Mouse (Mus musculus) cerebellum, postnatal 36 days (tissue): ENCODE data around the gene Tfdp2.
"Not testable (repeated sequence)": the region's sequence is repeated elsewhere in the genome, so short reads cannot be mapped to it uniquely, and the experiment has no call there.

Source experiments
- DNase-seq, 2 experiments: peaks; one replicate each; pipeline ENCODE4 v3.0.0; 2021 to 2022; ENCODE audit warnings: mixed read lengths in 2 of 2

Gene Tfdp2

DNA sequence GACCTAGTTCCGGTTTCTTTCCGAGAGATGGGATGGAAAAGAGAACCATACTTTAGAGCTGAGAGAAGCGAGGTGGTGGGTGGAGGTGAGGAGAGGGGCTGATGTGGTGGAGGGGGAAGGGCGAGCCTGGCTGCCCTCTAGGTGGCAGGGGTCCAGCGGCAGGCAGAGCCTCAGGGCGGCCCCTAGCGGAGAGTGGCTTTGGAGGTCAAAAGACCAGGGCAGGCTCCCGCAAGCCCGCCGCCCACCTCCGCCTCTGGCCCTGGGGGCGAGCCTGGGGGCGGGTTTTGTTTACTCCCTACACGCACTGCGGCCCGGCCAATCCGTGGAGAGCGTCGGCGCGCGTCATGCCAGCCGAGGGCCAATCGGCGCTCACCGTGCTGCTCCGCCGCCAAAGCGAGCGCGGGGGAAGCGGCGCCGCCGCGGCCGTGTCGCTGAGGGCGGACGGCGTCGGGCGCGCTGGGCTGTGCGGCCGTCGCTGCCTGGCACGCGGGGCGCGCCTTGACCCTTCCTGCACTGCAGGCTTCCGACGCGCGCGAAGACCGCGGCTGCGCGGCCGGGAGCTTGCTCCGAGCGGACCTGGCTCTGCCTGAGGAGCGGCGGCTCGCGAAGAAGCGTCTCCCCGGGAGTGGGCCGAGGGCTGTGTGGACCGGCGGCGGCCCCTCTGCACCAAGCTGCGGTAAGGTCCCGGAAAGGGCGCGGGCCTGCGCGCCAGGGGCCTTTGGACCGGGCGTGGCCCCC lies at the start of gene Tfdp2:
Gene Tfdp2 (plus strand): TSS at position 391 of the 738 bp plus-strand sequence.
- peak; percentile 82 to 89 for DNase-seq

DNA sequence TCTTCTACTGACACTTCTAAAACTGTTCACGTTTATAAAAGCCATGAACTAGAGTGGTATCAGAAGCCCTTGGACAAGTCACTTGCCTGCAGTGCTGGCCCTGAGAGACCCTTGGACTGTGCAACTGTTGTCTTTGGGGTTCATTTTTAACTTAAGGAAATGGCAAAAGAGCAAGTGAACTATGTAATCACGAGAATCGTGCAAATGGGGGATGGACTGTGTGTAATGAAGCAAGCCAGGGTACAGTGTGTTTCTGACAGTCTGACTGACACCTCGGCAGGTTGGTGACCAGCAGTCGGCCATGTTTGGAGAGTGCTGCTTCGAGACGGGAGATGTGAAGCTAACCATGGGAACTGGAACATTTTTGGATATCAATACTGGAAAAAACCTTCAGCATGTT lies 43.3 kb upstream of the Tfdp2 start:
- DNase-seq, result no peak

DNA sequence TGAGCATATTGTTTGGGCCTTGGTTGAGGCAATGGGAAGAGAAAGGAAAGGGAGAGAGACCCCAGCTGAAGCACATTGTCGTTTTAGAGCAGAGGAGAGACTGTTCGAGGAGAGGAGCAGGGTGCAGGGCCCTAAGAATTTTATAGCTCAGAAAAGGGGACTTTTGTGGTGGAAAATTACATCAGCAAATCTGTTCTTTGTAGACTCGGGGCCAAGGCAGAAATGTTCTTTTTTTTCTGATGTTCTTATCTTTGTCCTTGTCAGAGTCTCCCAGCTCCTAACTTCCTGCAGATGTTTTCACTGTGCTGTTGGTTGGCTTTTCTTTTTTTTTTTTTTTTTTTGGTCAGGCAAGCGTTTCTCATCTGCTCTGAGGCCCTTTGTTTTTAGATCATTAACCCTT lies 37.6 kb upstream of the Tfdp2 start:
- DNase-seq, result no peak

DNA sequence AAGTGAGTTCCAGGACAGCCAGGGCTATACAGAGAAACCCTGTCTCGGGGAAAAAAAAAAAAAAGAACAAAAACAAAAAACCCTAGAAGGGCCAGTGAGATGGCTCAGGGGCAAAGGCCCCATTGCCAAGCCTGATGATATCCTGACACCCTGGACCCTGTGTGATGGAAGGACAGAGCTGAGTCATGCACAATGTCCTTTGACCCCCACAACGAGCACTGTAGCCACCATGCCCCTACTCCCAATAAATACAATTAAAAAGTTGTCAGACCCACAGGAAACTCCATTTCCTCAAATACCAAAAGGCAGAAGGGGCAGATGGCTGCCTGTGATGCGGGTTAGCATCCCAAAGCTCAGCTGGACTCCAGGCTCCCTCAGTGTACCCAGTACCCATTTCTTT lies 37.0 kb upstream of the Tfdp2 start:
- no peak for DNase-seq

DNA sequence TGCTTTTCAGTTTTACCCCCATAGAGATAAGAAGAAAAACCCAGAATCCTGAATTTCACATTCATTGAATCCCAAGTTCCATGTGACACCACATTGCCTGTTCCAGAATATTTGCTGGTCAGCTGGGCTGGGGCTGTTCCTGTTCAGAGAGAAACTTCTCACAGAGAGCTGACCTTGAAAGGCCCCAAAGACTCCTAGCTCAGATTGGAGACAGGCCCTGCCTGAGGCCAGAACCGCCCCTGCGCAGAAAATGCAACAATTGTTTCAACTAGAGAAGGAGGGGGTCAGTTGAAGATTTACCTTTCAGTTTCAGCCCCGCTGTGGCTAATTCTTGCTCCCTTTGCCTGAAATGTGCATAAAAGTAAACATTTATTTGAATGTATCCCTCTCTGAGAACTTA lies 35.3 kb upstream of the Tfdp2 start:
- no peak for DNase-seq

DNA sequence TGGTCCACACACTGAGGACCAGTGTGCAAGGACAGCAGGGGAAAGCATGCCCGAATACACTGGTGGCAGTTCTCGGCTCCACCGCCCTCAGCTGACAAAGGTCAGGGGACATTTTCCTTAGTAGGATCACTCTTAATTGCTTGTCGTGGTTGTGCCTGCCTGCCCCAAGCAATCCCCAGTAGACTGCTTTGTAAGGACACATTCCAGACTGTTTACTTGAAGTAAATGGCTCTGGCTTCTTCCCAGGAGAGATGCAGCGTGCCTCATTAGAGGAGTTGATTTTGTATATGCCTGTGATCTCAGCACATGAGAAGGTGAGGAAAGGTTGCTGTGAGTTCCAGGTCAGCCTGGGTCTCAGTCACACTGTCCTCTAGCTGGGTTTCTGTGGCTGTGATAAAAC lies 33.7 kb upstream of the Tfdp2 start:
- no peak for DNase-seq

DNA sequence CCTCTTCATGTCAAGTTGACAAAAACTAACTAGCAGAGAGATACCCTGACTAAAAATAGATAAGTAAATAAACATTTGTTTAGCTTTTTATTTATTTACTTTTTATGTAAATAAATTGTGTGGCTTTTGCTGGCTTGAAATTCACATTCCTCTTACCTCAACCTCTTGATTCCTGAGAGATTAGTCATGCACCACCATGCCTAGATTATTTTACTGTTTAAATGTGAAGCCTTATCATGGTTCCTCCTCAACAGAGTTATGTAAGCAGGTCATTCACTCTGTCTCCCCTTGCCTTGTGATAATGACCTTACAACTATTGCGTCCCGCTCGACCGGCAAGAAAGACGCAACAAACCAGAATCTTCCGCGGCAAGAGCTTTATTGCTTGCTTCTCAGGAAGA lies 32.6 kb upstream of the Tfdp2 start:
- DNase-seq, result no peak

DNA sequence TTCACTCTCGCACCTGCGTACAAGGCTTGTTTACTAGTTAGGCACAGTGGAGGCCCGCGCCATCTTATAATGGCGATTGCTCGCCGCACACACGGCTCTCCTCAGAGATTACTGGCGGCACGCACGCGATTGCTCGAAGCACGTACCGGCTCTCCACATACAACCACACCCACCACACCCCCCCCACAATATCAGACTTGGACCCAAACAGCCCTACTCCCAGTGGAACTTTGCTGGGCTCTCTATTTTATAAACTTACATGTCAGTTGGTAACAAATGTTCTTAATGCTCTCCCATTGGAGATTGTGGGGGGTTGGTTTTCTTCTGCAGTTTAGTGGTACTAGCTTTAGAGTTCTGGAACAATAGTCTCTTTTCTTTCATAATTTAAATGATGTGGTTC lies 32.1 kb upstream of the Tfdp2 start:
- DNase-seq, result not testable (repeated sequence)

DNA sequence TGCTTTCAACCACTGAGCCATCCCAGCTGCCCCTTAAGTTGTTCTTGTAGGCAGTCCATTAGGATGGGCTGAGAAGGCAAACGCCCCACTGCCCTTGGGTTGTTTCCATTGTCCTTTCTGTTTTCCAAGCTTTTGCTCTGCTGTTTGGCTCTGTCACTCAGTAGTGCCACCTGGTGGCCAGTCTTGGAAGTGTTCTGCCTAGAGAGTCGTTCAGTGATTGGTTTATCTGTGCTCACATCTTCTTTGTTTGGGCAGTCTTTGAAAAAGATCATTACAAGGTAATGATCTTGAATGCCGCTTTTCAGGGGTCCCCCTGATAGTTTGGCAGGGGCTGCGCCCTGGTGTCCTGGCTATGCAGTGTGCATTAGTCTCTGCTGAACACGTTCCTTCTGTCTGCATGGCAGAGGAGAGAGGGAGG lies 28.9 kb upstream of the Tfdp2 start:
- peak; percentile 54 to 55 for DNase-seq

DNA sequence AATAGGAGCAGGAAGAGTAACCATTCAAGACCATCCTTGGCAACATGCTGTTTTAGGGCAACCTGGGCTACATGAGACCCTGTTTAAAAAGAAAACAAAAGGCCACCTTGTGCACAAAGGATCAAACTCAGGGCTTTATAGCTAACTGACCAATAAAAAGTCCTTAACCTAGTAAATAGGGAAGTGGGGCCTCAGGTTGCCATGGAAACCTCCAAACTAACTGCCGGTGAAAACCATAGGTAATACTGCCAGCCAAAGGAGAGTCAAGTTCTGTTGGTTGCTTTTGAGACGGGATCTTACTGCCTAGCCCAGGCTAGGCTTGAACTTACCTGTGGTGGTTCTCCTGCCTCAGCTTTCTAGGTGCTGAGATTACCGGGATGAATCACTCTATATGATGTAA lies 25.5 kb upstream of the Tfdp2 start:
- no peak for DNase-seq

DNA sequence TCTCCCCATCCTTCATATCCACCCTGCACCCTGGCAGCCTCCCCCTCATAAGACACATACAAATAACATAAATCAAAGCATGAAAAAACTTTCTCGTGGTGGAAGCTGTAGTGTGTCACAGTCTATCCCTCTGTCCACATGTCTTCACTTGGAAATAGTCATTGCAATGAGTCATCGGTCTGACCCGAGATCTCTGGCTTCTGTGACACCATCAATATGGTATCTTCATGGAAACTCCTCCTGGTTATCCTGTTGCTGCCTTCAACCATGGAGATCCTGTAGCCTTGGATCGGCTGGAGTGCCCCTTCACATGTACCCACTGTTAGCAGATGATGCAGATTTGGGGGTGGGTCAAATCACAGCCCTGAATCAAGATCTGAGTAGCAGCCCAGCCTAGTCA lies 11.2 kb upstream of the Tfdp2 start:
- DNase-seq, result no peak

DNA sequence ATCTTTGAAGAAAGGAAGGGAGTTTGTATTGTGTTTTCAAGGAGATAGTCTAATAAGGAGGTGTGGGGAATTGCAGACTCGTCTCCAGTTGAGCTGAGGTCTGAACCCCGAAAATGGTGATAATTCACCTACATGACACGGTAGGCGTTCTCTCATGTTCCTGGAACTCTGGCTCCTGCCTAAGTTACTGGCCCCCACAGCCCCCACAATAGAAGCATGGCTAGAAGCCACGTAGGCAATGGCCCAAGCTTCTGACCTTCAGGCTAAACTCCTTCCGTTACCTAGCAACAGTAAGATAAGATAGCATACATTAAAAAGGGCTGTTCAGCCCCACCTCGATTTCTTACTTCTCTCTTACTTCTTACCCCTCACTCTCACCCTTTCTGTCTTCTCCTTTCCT lies 9.4 kb upstream of the Tfdp2 start:
- no peak for DNase-seq

DNA sequence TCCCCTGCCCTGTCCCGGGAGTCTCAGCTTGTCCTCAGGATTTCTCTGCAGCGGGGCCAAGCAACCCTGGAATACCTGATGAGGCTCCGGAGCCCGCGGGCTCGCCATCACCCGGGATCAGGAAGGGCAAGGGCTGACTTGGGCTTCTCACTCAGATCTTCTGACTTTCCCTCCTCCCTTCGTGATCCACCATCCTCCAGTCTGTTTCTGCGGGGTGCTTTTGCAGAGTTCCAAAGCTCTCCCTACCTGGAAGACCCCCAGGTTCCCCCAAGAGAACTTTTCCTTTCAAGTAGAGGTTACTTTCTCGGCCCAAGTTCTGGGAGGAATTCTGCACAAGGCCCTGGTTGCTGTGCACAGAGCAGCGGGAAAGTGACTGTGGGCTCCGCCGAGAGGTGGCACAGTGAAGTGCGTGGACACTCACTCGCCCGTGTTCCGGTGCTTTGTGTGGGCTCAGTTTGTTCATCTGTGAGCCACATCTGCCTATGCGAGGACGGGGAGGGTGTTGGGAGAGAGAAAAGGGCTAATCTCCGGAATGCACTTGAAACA lies 634 bp downstream of the Tfdp2 start:
- peak; percentile 51 to 54 for DNase-seq

DNA sequence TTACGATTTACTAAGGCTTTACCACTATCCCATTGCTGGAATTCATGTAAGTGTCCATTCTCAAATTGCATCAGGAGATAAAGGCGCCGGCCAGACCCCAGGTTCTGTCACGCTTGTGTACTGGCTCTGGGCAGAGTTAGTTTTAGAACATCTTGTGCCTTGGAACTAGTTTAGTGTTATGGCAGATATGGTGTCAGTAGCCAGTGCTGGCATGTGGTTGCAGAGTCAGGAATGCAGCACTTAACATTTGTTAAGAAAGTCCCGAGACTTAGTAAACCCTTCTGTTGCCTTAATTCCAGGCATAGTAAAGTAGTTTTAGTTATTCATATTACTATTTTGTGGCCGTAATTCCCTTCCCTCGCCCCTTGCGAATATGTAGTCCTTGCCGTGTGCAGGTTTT lies 1.7 kb downstream of the Tfdp2 start:
- DNase-seq, result no peak

DNA sequence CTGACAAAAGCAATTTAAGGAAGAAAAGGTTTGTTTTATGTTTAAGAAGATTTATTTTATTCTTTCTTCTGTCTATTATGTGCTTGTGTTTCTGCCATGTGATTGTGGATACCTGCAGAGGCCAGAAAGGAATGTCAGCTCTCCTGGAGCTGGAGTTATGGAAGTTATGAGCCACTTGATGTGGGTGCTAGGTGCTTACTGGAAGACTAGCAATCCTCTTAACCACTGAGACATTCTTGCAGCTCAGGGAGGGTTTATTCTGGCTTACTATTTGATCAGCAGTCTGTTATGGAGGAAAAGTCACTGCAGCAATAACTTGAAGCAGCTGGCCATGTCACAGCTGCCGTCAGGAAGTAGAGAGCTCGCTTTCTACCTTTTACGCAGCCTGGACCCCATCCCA lies 7.6 kb downstream of the Tfdp2 start:
- no peak for DNase-seq

DNA sequence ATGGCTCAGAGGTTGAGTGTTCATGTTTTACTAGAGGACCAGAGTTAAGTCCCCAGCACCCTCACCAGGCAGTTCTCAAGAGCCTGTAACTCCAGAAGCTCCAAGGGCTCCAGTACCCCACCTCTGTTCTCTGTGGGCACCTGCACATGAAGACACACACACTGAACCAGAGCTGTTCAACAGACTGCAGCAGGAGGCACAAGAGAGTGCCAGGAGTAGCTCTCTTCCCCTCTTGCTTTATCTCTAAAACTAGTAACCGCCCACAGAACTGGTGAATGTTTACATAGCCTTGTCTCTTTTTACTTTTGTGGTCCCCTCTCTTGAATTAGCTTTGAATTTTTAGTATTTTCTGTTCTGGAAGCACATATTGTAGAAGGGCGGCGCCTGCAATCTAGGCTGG lies 11.4 kb downstream of the Tfdp2 start:
- no peak for DNase-seq

DNA sequence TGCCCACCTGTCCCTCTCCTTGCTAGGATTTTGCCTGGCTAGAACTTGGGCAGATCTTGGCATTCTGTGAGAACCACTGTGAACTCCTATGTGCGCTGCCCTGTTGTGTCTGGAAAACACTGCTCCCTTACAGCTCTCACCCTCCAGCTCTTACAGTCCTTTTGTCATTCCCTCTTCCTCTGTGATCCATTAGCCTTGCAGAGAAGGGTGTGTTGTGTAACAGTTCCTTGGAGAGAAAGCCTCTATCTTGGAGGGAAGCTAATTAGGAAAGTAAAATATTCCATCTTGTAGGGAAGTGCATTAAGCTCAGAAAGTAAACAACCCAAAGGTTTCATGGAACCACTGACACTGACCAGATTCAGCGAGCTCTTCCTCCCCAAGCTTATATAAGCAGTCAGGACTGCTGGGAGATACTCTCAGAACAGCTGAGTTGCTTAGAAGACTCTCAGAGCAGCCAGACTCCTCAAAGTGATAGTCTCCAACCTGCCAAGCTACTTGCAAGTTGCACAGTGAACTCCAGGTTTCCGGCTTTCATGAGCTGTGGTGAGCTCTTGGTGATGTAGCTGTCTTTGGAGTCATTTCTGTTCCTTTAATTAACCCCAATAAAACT lies 17.1 kb downstream of the Tfdp2 start:
- DNase-seq, result no peak

DNA sequence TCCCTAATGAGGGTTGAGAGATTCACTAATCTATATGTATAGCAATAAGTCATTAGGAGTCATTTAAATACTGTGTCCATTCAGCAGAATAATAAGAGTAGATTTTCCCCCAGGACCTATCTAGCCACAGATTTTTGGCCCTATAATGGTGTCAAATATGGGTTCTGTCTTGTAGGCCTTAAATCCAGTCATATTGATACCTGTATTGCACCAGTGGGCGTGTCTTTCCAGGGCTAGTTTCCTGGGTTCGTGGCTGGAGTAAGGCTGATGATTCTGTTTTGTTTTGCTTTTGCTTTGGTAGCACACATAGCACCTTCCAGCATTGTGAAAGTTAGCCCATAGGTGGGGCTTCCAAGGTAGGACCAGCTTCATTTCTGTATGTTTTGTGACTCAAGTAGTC lies 18.1 kb downstream of the Tfdp2 start:
- DNase-seq, result no peak

DNA sequence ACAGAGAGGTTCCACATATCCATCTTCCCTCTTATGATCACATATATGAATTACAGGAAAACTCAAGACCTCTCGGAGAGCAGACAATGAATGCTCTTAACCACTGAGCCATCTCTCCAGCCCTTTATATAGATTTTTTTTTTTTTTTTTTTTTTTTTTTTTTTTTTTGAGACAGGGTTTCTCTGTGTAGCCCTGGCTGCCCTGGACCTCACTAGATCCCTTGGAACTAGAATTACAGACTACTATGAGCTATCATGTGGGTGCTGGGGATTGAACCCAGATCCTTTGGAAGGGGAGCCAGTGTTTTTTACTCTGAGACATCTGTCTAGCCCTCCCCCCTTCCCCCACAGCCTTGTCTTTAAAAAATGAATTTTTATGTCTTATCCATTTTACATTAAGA lies 21.2 kb downstream of the Tfdp2 start:
- DNase-seq, result no peak

DNA sequence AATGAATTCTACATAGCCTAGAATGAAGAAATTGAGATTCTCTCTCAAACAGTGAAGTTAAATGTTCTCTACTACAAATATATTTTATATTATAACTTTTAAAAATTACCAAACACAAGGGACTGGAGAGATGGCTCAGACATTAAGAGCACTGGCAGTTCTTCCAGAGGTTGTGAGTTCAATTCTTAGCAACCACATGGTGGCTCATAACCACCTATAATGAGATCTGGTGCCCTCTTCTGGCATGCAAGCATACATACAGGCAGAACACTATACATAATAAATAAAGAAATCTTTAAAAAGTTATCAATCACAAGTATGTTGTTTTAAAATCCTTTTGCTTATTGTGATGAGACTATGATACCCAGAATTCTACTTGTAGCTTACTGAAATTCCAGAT lies 21.7 kb downstream of the Tfdp2 start:
- no peak for DNase-seq

DNA sequence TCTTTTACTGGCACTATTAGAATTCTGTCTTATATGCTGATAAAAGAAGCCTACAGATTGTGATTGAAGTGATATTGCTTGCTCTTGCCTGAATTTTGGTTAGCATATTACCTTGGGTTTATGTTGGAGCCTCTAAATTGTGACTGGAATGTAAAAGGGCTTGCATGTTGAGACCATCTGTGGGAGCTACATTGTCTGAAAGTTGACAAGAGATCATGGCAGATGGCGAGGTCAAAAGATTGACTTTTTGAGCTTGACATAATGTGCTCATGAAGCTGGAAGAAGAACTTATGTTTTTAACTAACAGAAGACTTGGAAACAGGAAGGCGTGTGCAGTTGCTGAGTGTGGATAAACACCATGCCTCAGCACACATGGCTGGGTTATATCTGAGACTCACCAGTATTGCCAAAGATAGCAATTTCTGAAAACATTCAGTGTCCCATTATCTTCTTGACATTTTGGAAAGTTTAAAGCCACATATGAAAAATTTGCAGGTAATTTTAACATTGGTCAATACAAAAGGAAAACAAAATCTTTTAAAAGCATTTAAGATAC lies 23.1 kb downstream of the Tfdp2 start:
- no peak for DNase-seq

DNA sequence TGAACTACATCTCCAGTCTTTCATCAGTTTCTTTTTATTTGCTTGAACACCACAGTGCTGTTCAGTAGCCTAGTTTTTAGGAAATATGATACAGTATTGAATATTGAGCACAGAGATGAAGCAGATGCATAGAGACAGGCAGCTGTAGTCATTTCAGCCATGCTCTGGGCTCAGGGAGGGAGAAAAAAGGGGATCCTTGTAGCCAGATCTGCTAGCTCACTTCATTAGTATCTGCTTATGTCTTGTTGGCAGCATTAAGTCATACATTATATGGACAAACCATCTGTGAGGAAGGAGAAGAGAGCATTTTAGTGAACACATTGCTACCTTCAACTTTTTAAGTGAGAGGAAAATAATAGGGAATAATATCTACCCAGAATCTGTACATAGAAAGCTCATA lies 24.3 kb downstream of the Tfdp2 start:
- DNase-seq, result no peak

DNA sequence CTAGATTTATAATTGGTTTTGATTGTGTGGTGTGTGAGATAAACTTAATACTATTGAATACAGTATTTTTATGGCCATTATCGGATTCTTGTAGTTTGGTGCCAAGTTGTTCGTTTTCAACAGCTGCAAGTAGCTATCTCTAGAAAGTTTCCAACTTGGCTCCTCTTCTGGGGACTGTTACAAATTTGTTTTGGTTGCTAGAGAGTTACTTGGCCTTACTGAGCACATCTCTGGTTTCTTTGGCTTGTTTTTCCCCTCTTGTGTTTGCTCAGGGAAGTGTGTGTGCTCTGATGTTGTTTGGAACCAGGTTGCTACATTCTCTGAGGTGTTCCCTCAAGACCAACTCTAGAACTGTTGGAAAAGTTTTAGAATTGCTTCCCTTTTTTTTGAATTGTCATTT lies 27.2 kb downstream of the Tfdp2 start:
- no peak for DNase-seq

DNA sequence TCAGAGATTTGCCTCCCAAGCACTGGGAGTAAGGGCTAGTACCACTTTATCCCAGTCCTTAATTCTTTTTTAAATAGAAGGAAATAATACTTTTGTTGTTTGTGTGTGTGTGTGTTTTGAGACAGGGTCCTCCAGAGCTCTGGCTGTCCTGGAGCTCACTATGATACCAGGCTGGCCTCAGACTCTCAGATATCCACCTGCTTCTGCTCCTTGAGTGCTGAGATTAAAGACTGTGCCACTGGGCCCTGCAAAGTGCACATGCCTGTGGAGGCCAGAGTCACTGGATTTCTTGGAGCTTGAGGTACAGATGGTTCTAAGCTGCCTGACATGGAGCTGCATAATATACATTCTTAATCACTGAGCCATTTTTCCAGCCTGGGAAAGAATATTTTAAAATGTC lies 32.2 kb downstream of the Tfdp2 start:
- no peak for DNase-seq
